In genomic region chr10:42198682-42199081, GRCm38 (mm10) we compare ENCODE assay signal across 20 mouse cellular contexts.
DNase-seq lines count a peak whose midpoint lies in the region; ATAC-seq and TF ChIP-seq lines count a peak whose summit lies in the region.
"Had no signal": no experiment of that assay in that cellular context is flagged by ENCODE, and none has a peak within 500 bp of the region (broad histone marks: within the 10 kb centered on the region; RNA-seq: fewer than 3 reads in every experiment).

No protein-coding gene starts in this region.

- H3K36me3 ChIP-seq in heart, embryonic 12.5 days = peaks cover 27% of the 10 kb centered on the region
- peaks cover 18% of the 10 kb centered on the region for H3K36me3 ChIP-seq in heart, embryonic 16.5 days (ENCODE audit: control insufficient read depth, insufficient read depth)
- H3K36me3 ChIP-seq in heart, adult 2 months (ENCODE audit: control insufficient read depth, insufficient read depth, low read length) = no peaks in the 10 kb centered on the region

- no peak overlapping the region for H3K4me2 ChIP-seq in heart, embryonic 12.5 days
- no peak overlapping the region for H3K4me2 ChIP-seq in heart, embryonic 16.5 days (ENCODE audit: low read depth, low read length)
- H3K4me2 ChIP-seq: embryonic facial prominence, embryonic 12.5 days; forebrain, embryonic 15.5 days; hindbrain, embryonic 12.5 days had no signal

- H3K4me3 ChIP-seq in heart, embryonic 12.5 days = no peak overlapping the region
- no peak overlapping the region for H3K4me3 ChIP-seq in heart, embryonic 16.5 days (ENCODE audit: low read length)
- H3K4me3 ChIP-seq in heart, adult 2 months = no peak overlapping the region
- H3K4me3 ChIP-seq: embryonic facial prominence, embryonic 12.5 days; forebrain, embryonic 15.5 days; hindbrain, embryonic 12.5 days had no signal

- DNase-seq in heart, postnatal 14 days = no peak
- no peak for DNase-seq in heart, adult 2 months
- no peak for DNase-seq in thymus, adult 18-20 months
- DNase-seq: adrenal gland, adult 2 months; adrenal gland, postnatal 36 days; cerebellum, adult 11 months; cerebellum, adult 8-10 months; cerebellum, postnatal 14 days; heart, postnatal 10 days; kidney, adult 8-10 months had no signal

- no peak for TF ChIP-seq EP300 in heart, adult 2 months (IDR thresholded peaks at IDR 0.05; ENCODE audit: insufficient read depth, low read depth, low read length)

- H3K9ac ChIP-seq in heart, embryonic 12.5 days = no peak overlapping the region
- H3K9ac ChIP-seq in heart, embryonic 16.5 days (ENCODE audit: low read length) = 0 out of 2 replicates have a peak overlapping the region, but pooled peaks have one; percentile 10
- H3K9ac ChIP-seq in heart, adult 2 months (ENCODE audit: low read depth, low read length) = no peak overlapping the region
- H3K9ac ChIP-seq: embryonic facial prominence, embryonic 12.5 days; forebrain, embryonic 15.5 days; hindbrain, embryonic 12.5 days had no signal

- peaks cover 5% of the 10 kb centered on the region; the same call in 1 of the 2 replicates for H3K79me2 ChIP-seq in heart, adult 2 months (replicated peaks; ENCODE audit: control insufficient read depth, insufficient read depth, low read length)

- WGBS in heart, embryonic 12.5 days = 45% methylated on average over 3 of the region's 3 CpGs
- 42% methylated on average over 3 of the region's 3 CpGs for WGBS in heart, embryonic 16.5 days
- 56% methylated on average over 3 of the region's 3 CpGs for whole genome bisulfite sequencing in heart, adult 2 months

- no peak for TF ChIP-seq POLR2A in heart, adult 2 months (IDR thresholded peaks at IDR 0.05; ENCODE audit: insufficient read depth, low read depth, low read length)

- TF ChIP-seq CTCF in heart, adult 2 months (IDR thresholded peaks at IDR 0.05) = no peak

- ATAC-seq in heart, embryonic 12.5 days (ENCODE audit: insufficient number of reproducible peaks, low FRiP score) = no peak
- no peak for ATAC-seq in heart, embryonic 16.5 days (replicated peaks; ENCODE audit: extremely low read depth, insufficient read depth, low FRiP score)
- peak; percentile 63 for ATAC-seq in granulocyte monocyte progenitor cell, adult 5-6 weeks (replicated peaks; ENCODE audit: poor library complexity, severe bottlenecking)
- peak; percentile 32; the same call in 1 of the 2 replicates for ATAC-seq in megakaryocyte progenitor cell, adult 5-6 weeks (replicated peaks; ENCODE audit: poor library complexity)
- no peak for ATAC-seq in cerebellum, adult (ENCODE audit: insufficient number of reproducible peaks, low FRiP score, low TSS enrichment)
- ATAC-seq: inflammation-experienced regulatory T-cells, adult 6 months; intestine, postnatal 0 days had no signal

- no peaks in the 10 kb centered on the region for H3K27me3 ChIP-seq in heart, embryonic 12.5 days (replicated peaks)
- no peaks in the 10 kb centered on the region for H3K27me3 ChIP-seq in heart, embryonic 16.5 days (ENCODE audit: control insufficient read depth, insufficient read depth, low read length)
- H3K27me3 ChIP-seq in heart, adult 2 months (ENCODE audit: control insufficient read depth, insufficient read depth, low read length) = no peaks in the 10 kb centered on the region
- H3K27me3 ChIP-seq: embryonic facial prominence, embryonic 12.5 days; forebrain, embryonic 15.5 days; hindbrain, embryonic 12.5 days had no signal

- peaks cover 65% of the 10 kb centered on the region for H3K4me1 ChIP-seq in heart, embryonic 12.5 days (replicated peaks)
- H3K4me1 ChIP-seq in heart, embryonic 16.5 days (ENCODE audit: control insufficient read depth, insufficient read depth, low read length) = peaks cover 34% of the 10 kb centered on the region
- peaks cover 18% of the 10 kb centered on the region for H3K4me1 ChIP-seq in heart, adult 2 months (ENCODE audit: control insufficient read depth, insufficient read depth, low read length)

- peak overlapping the region; percentile 17; the same call in 1 of the 2 replicates for H3K27ac ChIP-seq in heart, embryonic 12.5 days (ENCODE audit: poor library complexity, severe bottlenecking)
- H3K27ac ChIP-seq in heart, embryonic 16.5 days (ENCODE audit: low read length) = peak overlapping the region; percentile 60
- H3K27ac ChIP-seq in heart, adult 2 months = no peak overlapping the region
- H3K27ac ChIP-seq: embryonic facial prominence, embryonic 12.5 days; forebrain, embryonic 15.5 days; hindbrain, embryonic 12.5 days had no signal

- peaks cover 9% of the 10 kb centered on the region for H3K9me3 ChIP-seq in heart, embryonic 12.5 days (replicated peaks)
- peaks cover 7% of the 10 kb centered on the region for H3K9me3 ChIP-seq in heart, embryonic 16.5 days (replicated peaks; ENCODE audit: control insufficient read depth, low read length)
- H3K9me3 ChIP-seq: forebrain, embryonic 15.5 days had no signal

- intact Hi-C loops in heart, postnatal 14 days (cut with DNase I) = no loop called here
- intact Hi-C loops in heart, adult 2 months (cut with DNase I) = no loop called here

Comparison
In these comparisons a context has a peak if more than half of its experiments do, and no peak if none do; other contexts are left out.
1. ATAC-seq: peak in granulocyte monocyte progenitor cell, adult 5-6 weeks (single experiment) and megakaryocyte progenitor cell, adult 5-6 weeks (single experiment); none in heart, embryonic 12.5 days (single experiment), heart, embryonic 16.5 days (single experiment) and cerebellum, adult (single experiment).